Mouse (Mus musculus): ENCODE data around the gene Phf3. TPM values are rescaled to one million over a fixed set of nuclear protein-coding genes. Genes with fewer than 3 reads are reported as not detected.

Phf3 gene
- polyA plus RNA-seq, 1 experiment from 2014 or later, result 12.4 TPM

- TF ChIP-seq EP300 (IDR thresholded peaks at IDR 0.05; ENCODE audit: low read depth) (no peak), CTCF (IDR thresholded peaks at IDR 0.05; ENCODE audit: low read depth) (peak; percentile 66)
- DNase-seq, result peak; percentile 53
- no peak overlapping the region for H3K4me3 ChIP-seq (ENCODE audit: low read depth, low read length)
These were observed 93.4 kb downstream of the Phf3 start for GRCm38 (mm10) chr1:30780293-30780692.

DNA sequence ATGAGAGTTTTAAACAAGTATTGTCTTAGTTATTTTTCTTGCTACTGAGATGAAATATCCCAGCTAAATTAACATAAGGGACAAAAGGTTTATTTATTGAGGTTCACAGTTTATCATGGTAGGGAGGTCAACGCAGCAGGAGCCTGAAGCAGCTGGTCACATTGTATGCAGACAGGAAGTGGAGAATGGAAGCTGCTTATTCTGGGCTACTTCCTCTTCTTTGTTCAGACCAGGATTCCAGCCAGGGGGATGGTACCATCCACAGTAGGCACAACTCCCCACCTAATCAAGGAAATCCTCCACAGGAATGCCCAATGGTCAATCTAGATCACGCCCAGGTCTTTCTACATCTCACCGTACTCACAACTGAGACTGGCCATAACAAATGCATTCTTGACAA lies 94.2 kb downstream of the Phf3 start:
- no peak overlapping the region for H3K4me2 ChIP-seq (ENCODE audit: low read depth, low read length)
- TF ChIP-seq CTCF (IDR thresholded peaks at IDR 0.05; ENCODE audit: low read depth), result no peak
- TF ChIP-seq EP300 (IDR thresholded peaks at IDR 0.05; ENCODE audit: low read depth), result no peak
- no peaks in the 10 kb centered on the region for H3K9me3 ChIP-seq (ENCODE audit: low read length)
- H3K4me1 ChIP-seq (ENCODE audit: insufficient read depth), result no peaks in the 10 kb centered on the region
- H3K36me3 ChIP-seq (replicated peaks; ENCODE audit: insufficient read depth, low read length), result no peaks in the 10 kb centered on the region
- ATAC-seq, result no peak
- no peak overlapping the region for H3K9ac ChIP-seq (replicated peaks)
- no peak overlapping the region for H3K27ac ChIP-seq (ENCODE audit: low read depth)
- no peak overlapping the region for H3K4me3 ChIP-seq (ENCODE audit: low read depth, low read length)
- DNase-seq, result no peak
- no peaks in the 10 kb centered on the region for H3K27me3 ChIP-seq (ENCODE audit: insufficient read depth, low read length)
- WGBS (ENCODE audit: insufficient replicate concordance), result 68% methylated on average over 3 of the region's 3 CpGs

More at GRCm38 (mm10) chr1:30780293-30780692, 93.4 kb downstream of the Phf3 start:
- no peak overlapping the region for H3K4me2 ChIP-seq (ENCODE audit: low read depth, low read length)
- no peaks in the 10 kb centered on the region for H3K9me3 ChIP-seq (ENCODE audit: low read length)
- 49% methylated on average over 6 of the region's 6 CpGs for WGBS (ENCODE audit: insufficient replicate concordance)
- H3K9ac ChIP-seq (replicated peaks), result no peak overlapping the region
- no peaks in the 10 kb centered on the region for H3K36me3 ChIP-seq (replicated peaks; ENCODE audit: insufficient read depth, low read length)
- no peaks in the 10 kb centered on the region for H3K4me1 ChIP-seq (ENCODE audit: insufficient read depth)
- H3K27me3 ChIP-seq (ENCODE audit: insufficient read depth, low read length), result no peaks in the 10 kb centered on the region
- no peak for ATAC-seq
- H3K27ac ChIP-seq (ENCODE audit: low read depth), result no peak overlapping the region

- Histone ChIP-seq H3K9ac (replicated peaks) (no peak overlapping the region; the same call in 1 of the 2 replicates), H3K27ac (ENCODE audit: low read depth) (no peak overlapping the region), H3K9me3 (ENCODE audit: low read length) (no peaks in the 10 kb centered on the region), H3K27me3 (ENCODE audit: insufficient read depth, low read length) (no peaks in the 10 kb centered on the region), H3K4me1 (ENCODE audit: insufficient read depth) (no peaks in the 10 kb centered on the region), H3K4me2 (ENCODE audit: low read depth, low read length) (0 out of 2 replicates have a peak overlapping the region, but pooled peaks have one; percentile 18), H3K4me3 (ENCODE audit: low read depth, low read length) (no peak overlapping the region), H3K36me3 (replicated peaks; ENCODE audit: insufficient read depth, low read length) (no peaks in the 10 kb centered on the region)
- 17% methylated on average over 14 of the region's 14 CpGs for WGBS (ENCODE audit: insufficient replicate concordance)
- DNase-seq, result peak; percentile 23
- no peak for ATAC-seq
- TF ChIP-seq CTCF (IDR thresholded peaks at IDR 0.05; ENCODE audit: low read depth) (peak; percentile 82), EP300 (IDR thresholded peaks at IDR 0.05; ENCODE audit: low read depth) (no peak)
These were observed 95.2 kb downstream of the Phf3 start for GRCm38 (mm10) chr1:30778374-30779005.

GRCm38 (mm10) chr1:30776196-30776595 lies 97.5 kb downstream of the Phf3 start:
- Histone ChIP-seq H3K9me3 (ENCODE audit: low read length) (no peaks in the 10 kb centered on the region), H3K9ac (replicated peaks) (no peak overlapping the region), H3K27me3 (ENCODE audit: insufficient read depth, low read length) (no peaks in the 10 kb centered on the region), H3K27ac (ENCODE audit: low read depth) (no peak overlapping the region), H3K4me1 (ENCODE audit: insufficient read depth) (no peaks in the 10 kb centered on the region), H3K4me3 (ENCODE audit: low read depth, low read length) (no peak overlapping the region), H3K36me3 (replicated peaks; ENCODE audit: insufficient read depth, low read length) (no peaks in the 10 kb centered on the region), H3K4me2 (ENCODE audit: low read depth, low read length) (no peak overlapping the region)
- DNase-seq (no peak), ATAC-seq (no peak)
- 64% methylated on average over 2 of the region's 2 CpGs for WGBS (ENCODE audit: insufficient replicate concordance)
- TF ChIP-seq EP300 (IDR thresholded peaks at IDR 0.05; ENCODE audit: low read depth) (no peak), CTCF (IDR thresholded peaks at IDR 0.05; ENCODE audit: low read depth) (no peak)

DNA sequence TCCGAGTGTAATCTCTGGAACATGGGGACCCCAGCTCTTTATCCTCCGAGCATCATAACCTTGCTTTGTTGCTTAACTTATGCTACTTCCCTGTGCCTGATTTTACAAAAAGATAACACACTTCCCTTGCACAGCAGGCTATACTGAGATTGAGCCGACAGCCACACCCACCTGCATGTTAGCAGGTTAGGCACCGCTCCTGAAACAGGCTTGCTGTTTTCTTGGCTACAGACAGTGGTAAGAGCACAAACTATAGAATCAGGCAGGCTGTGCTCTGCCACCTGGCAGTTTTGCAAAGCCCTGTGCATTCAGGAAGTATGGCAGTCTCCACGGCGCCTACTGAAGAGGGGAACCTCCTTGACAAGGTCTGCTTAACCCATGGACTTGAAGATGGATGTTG lies 100.1 kb downstream of the Phf3 start:
- no peak for DNase-seq
- Histone ChIP-seq H3K4me3 (ENCODE audit: low read depth, low read length) (no peak overlapping the region), H3K27ac (ENCODE audit: low read depth) (no peak overlapping the region), H3K9me3 (ENCODE audit: low read length) (no peaks in the 10 kb centered on the region), H3K4me1 (ENCODE audit: insufficient read depth) (no peaks in the 10 kb centered on the region), H3K9ac (replicated peaks) (no peak overlapping the region), H3K4me2 (ENCODE audit: low read depth, low read length) (no peak overlapping the region), H3K36me3 (replicated peaks; ENCODE audit: insufficient read depth, low read length) (no peaks in the 10 kb centered on the region), H3K27me3 (ENCODE audit: insufficient read depth, low read length) (no peaks in the 10 kb centered on the region)
- WGBS (ENCODE audit: insufficient replicate concordance), result 72% methylated on average over 6 of the region's 6 CpGs
- ATAC-seq, result no peak
- no peak for TF ChIP-seq EP300 (IDR thresholded peaks at IDR 0.05; ENCODE audit: low read depth)

DNA sequence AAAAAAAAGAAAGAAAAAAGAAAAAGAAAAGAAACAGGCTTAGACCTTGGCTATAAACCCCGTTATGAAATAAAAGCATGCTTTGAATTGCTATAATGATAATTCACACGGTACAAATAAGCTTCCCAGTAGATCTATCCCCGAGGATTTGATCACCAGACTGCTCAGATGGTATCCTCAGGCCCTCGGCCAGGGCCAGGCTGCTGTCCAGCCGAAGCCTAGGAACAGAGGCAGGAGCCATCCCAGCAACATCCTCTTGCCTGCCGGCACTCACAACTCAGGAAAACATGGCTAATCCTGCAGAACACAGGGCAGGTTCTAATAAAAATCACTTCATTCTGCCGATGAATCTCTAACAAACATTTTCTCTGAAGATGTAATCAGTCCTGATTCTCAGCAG lies 100.9 kb downstream of the Phf3 start:
- ATAC-seq (no peak), DNase-seq (no peak)
- H3K9ac ChIP-seq (replicated peaks), result no peak overlapping the region
- no peak overlapping the region for H3K27ac ChIP-seq (ENCODE audit: low read depth)
- no peak for TF ChIP-seq CTCF (IDR thresholded peaks at IDR 0.05; ENCODE audit: low read depth)
- no peak for TF ChIP-seq EP300 (IDR thresholded peaks at IDR 0.05; ENCODE audit: low read depth)
- WGBS (ENCODE audit: insufficient replicate concordance), result 79% methylated on average over 7 of the region's 7 CpGs
- H3K4me3 ChIP-seq (ENCODE audit: low read depth, low read length), result no peak overlapping the region
- H3K4me2 ChIP-seq (ENCODE audit: low read depth, low read length), result no peak overlapping the region
- H3K27me3 ChIP-seq (ENCODE audit: insufficient read depth, low read length), result no peaks in the 10 kb centered on the region
- no peaks in the 10 kb centered on the region for H3K4me1 ChIP-seq (ENCODE audit: insufficient read depth)
- no peaks in the 10 kb centered on the region for H3K9me3 ChIP-seq (ENCODE audit: low read length)
- H3K36me3 ChIP-seq (replicated peaks; ENCODE audit: insufficient read depth, low read length), result no peaks in the 10 kb centered on the region

Measured in liver, postnatal 0 days (tissue).